Mouse (Mus musculus) testis, adult 2 months (tissue): Measurements from ENCODE around the gene Xkr8.

Experiments
- CTCF ChIP-seq: fragments of 200-500 bp; IDR thresholded peaks from 2 replicates; pipeline ENCODE4 v1.5.1; 2012; ENCODE audit warnings: low read depth, mild to moderate bottlenecking, inconsistent platforms, low read length, moderate library complexity; ENCODE audit not compliant: control insufficient read depth, insufficient read depth, insufficient replicate concordance
- POLR2A ChIP-seq: fragments of 200-500 bp; IDR thresholded peaks from 2 replicates; pipeline ENCODE4 v1.6.1; 2012; ENCODE audit warnings: low read depth, mild to moderate bottlenecking, inconsistent platforms, low read length, moderate library complexity; ENCODE audit not compliant: control insufficient read depth

DNA sequence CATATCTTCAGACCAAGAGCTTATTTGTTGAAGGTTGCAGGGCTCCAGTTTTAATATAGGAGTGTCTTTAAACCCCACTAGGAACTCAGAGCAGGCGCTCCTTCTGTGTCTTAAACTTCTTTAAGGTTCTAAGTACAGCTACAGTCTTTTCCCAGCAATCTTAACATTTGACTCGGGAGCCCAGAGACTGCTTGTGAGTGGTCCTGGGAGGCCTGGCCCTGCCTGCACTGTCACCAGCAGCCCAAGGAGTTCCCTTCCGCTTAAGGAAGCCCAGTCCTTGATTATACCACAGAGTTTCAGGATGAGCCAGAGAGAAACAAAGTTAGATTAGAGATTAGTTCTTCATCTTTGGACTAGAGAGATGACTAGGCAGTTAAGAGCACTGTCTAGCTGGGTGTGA is 39.0 kb downstream of the Xkr8 start:
- TF ChIP-seq CTCF (no peak), POLR2A (no peak)
